Mouse (Mus musculus) gastrocnemius, adult 18-20 months (tissue): ENCODE results near the gene Cdx2. TPM values are rescaled to one million over a fixed set of nuclear protein-coding genes. Genes with fewer than 3 reads are reported as not detected.

ENCODE experiments used
- DNase-seq: peaks from one replicate; pipeline ENCODE4 v3.0.0; 2021; ENCODE audit warnings: low spot score
- total RNA-seq, 2 experiments: library from RNA; stranded (reverse); gene quantifications; 2 replicates each; pipeline ENCODE4 v1.2.3; 2021

Cdx2 gene
- total RNA-seq, 2 experiments from 2014 or later, result not detected

GRCm38 (mm10) chr5:147293127-147293910 is 13.8 kb downstream of the Cdx2 start:
- no peak for DNase-seq

- DNase-seq, result no peak
These were observed 14.5 kb downstream of the Cdx2 start for GRCm38 (mm10) chr5:147292506-147293120.

GRCm38 (mm10) chr5:147291764-147292505 is 15.1 kb downstream of the Cdx2 start:
- DNase-seq, result no peak

- DNase-seq, result no peak
These were observed 22.7 kb downstream of the Cdx2 start for GRCm38 (mm10) chr5:147284365-147284764.

GRCm38 (mm10) chr5:147277547-147277925 is 29.5 kb downstream of the Cdx2 start:
- no peak for DNase-seq

- DNase-seq, result no peak
These were observed 30.1 kb downstream of the Cdx2 start for GRCm38 (mm10) chr5:147276701-147277546.

GRCm38 (mm10) chr5:147275761-147276160 is 31.3 kb downstream of the Cdx2 start:
- no peak for DNase-seq

- no peak for DNase-seq
These were observed 32.6 kb downstream of the Cdx2 start for GRCm38 (mm10) chr5:147274174-147275141.

GRCm38 (mm10) chr5:147272808-147273345 is 34.2 kb downstream of the Cdx2 start:
- no peak for DNase-seq

- no peak for DNase-seq
These were observed 34.8 kb downstream of the Cdx2 start for GRCm38 (mm10) chr5:147272046-147272807.

GRCm38 (mm10) chr5:147270673-147271655 is 36.1 kb downstream of the Cdx2 start:
- no peak for DNase-seq

- no peak for DNase-seq
These were observed 37.0 kb downstream of the Cdx2 start, which contains the start of gene Pdx1 for GRCm38 (mm10) chr5:147269926-147270672. TSS of gene Pdx1 (plus strand) at chr5:147269959.

GRCm38 (mm10) chr5:147269371-147269770 is 37.7 kb downstream of the Cdx2 start:
- DNase-seq, result no peak

- DNase-seq, result no peak
These were observed 38.3 kb downstream of the Cdx2 start for GRCm38 (mm10) chr5:147268728-147269127.

- no peak for DNase-seq
These were observed 39.6 kb downstream of the Cdx2 start for GRCm38 (mm10) chr5:147267434-147267833.

GRCm38 (mm10) chr5:147263945-147264344 is 43.1 kb downstream of the Cdx2 start:
- DNase-seq, result no peak

GRCm38 (mm10) chr5:147261899-147262541 is 45.0 kb downstream of the Cdx2 start:
- DNase-seq, result no peak
